Mouse (Mus musculus): ENCODE results near the gene Tyw5. TPM values are rescaled to one million over a fixed set of nuclear protein-coding genes. Genes with fewer than 3 reads are reported as not detected.

The Tyw5 gene
- polyA plus RNA-seq, 1 experiment, result 4.5 TPM

- H3K4me1 ChIP-seq (ENCODE audit: control insufficient read depth, insufficient read depth, low read length), result no peaks in the 10 kb centered on the region
- TF ChIP-seq CTCF (IDR thresholded peaks at IDR 0.05; ENCODE audit: insufficient read depth, low read length) (no peak), POLR2A (IDR thresholded peaks at IDR 0.05; ENCODE audit: borderline replicate concordance, extremely low read depth, low read depth, low read length) (no peak)
- no peak overlapping the region for H3K4me3 ChIP-seq (replicated peaks; ENCODE audit: extremely low read depth, low read depth, low read length)
- no peak for DNase-seq
- WGBS, result 83% methylated on average over 3 of the region's 3 CpGs
Observed at GRCm38 (mm10) chr1:57367446-57367845, 39.5 kb downstream of the Tyw5 start.

- WGBS, result 91% methylated on average over 5 of the region's 5 CpGs
- DNase-seq, result no peak
- TF ChIP-seq POLR2A (IDR thresholded peaks at IDR 0.05; ENCODE audit: borderline replicate concordance, extremely low read depth, low read depth, low read length) (no peak), CTCF (IDR thresholded peaks at IDR 0.05; ENCODE audit: insufficient read depth, low read length) (no peak)
- Histone ChIP-seq H3K4me3 (replicated peaks; ENCODE audit: extremely low read depth, low read depth, low read length) (no peak overlapping the region), H3K4me1 (ENCODE audit: control insufficient read depth, insufficient read depth, low read length) (no peaks in the 10 kb centered on the region)
Observed at GRCm38 (mm10) chr1:57358546-57358945, 48.4 kb downstream of the Tyw5 start.

- H3K4me3 ChIP-seq (replicated peaks; ENCODE audit: extremely low read depth, low read depth, low read length), result no peak overlapping the region
- TF ChIP-seq CTCF (IDR thresholded peaks at IDR 0.05; ENCODE audit: insufficient read depth, low read length), result no peak
- DNase-seq, result no peak
- no peaks in the 10 kb centered on the region for H3K4me1 ChIP-seq (ENCODE audit: control insufficient read depth, insufficient read depth, low read length)
- 44% methylated on average over 1 of the region's 1 CpGs for WGBS
Observed at GRCm38 (mm10) chr1:57351941-57352340, 55.0 kb downstream of the Tyw5 start.

GRCm38 (mm10) chr1:57347487-57347886 lies 59.4 kb downstream of the Tyw5 start:
- Histone ChIP-seq H3K4me3 (replicated peaks; ENCODE audit: extremely low read depth, low read depth, low read length) (no peak overlapping the region), H3K4me1 (ENCODE audit: control insufficient read depth, insufficient read depth, low read length) (no peaks in the 10 kb centered on the region)
- TF ChIP-seq CTCF (IDR thresholded peaks at IDR 0.05; ENCODE audit: insufficient read depth, low read length) (no peak), POLR2A (IDR thresholded peaks at IDR 0.05; ENCODE audit: borderline replicate concordance, extremely low read depth, low read depth, low read length) (no peak)
- no peak for DNase-seq

- no peak for DNase-seq
- no peak overlapping the region for H3K4me3 ChIP-seq (replicated peaks; ENCODE audit: extremely low read depth, low read depth, low read length)
- H3K4me1 ChIP-seq (ENCODE audit: control insufficient read depth, insufficient read depth, low read length), result no peaks in the 10 kb centered on the region
- no peak for TF ChIP-seq POLR2A (IDR thresholded peaks at IDR 0.05; ENCODE audit: borderline replicate concordance, extremely low read depth, low read depth, low read length)
- no peak for TF ChIP-seq CTCF (IDR thresholded peaks at IDR 0.05; ENCODE audit: insufficient read depth, low read length)
- WGBS, result 52% methylated on average over 2 of the region's 2 CpGs
Observed at GRCm38 (mm10) chr1:57341197-57341596, 65.7 kb downstream of the Tyw5 start.

- Histone ChIP-seq H3K4me3 (replicated peaks; ENCODE audit: extremely low read depth, low read depth, low read length) (no peak overlapping the region), H3K4me1 (ENCODE audit: control insufficient read depth, insufficient read depth, low read length) (no peaks in the 10 kb centered on the region)
- TF ChIP-seq CTCF (IDR thresholded peaks at IDR 0.05; ENCODE audit: insufficient read depth, low read length) (peak; percentile 19; the same call in 1 of the 2 replicates), POLR2A (IDR thresholded peaks at IDR 0.05; ENCODE audit: borderline replicate concordance, extremely low read depth, low read depth, low read length) (no peak)
- 39% methylated on average over 14 of the region's 14 CpGs for WGBS
- no peak for DNase-seq
Observed at GRCm38 (mm10) chr1:57339156-57339796, 67.6 kb downstream of the Tyw5 start.

Other genes with a start within 250 kb of the Tyw5 start
- gene 1700066M21Rik, start 29.5 kb downstream of the Tyw5 start, polyA plus RNA-seq (2012; rRNA removed), result 6.8 and 16.0 TPM in 2 replicates
- 4.6 and 4.7 TPM in 2 replicates for gene Maip1, start 773 bp downstream of the Tyw5 start, polyA plus RNA-seq (2012; rRNA removed)

Measured in lung, adult 2 months (tissue).